Mouse (Mus musculus) kidney, adult 2 months (tissue): Measurements from ENCODE around the gene Dnajc4. TPM values are rescaled to one million over a fixed set of nuclear protein-coding genes. Genes with fewer than 3 reads are reported as not detected.

Experiments
- DNase-seq: peaks from one replicate; pipeline ENCODE4 v3.0.0; 2021
- H3K27ac ChIP-seq: fragments of 200-500 bp; 2 replicates; pipeline ENCODE4 v1.5.1; 2012; ENCODE audit warnings: low read depth, low read length, control low read depth, inconsistent platforms; ENCODE audit not compliant: insufficient read depth
- H3K27me3 ChIP-seq: fragments of 200-500 bp; replicated peaks from 2 replicates; pipeline ENCODE4 v1.6.1; 2012; ENCODE audit warnings: mild to moderate bottlenecking, moderate library complexity, low read length, inconsistent platforms; ENCODE audit not compliant: control insufficient read depth, insufficient read depth
- H3K36me3 ChIP-seq: fragments of 200-500 bp; 2 replicates; pipeline ENCODE4 v1.6.1; 2012; ENCODE audit warnings: mild to moderate bottlenecking, moderate library complexity, low read length, inconsistent platforms; ENCODE audit not compliant: control insufficient read depth, insufficient read depth
- H3K4me1 ChIP-seq: fragments of 200-500 bp; 2 replicates; pipeline ENCODE4 v1.6.1; 2011; ENCODE audit warnings: low read length; ENCODE audit not compliant: control insufficient read depth, insufficient read depth
- H3K4me3 ChIP-seq: fragments of 200-500 bp; 2 replicates; pipeline ENCODE4 v1.5.1; 2011; ENCODE audit warnings: mild to moderate bottlenecking, low read depth, low read length, control low read depth; ENCODE audit not compliant: insufficient read depth
- CTCF ChIP-seq: fragments of 200-500 bp; conservative IDR thresholded peaks from 2 replicates; pipeline ENCODE4 v1.5.1; 2011; ENCODE audit warnings: low read depth, mild to moderate bottlenecking, control low read depth, low read length, moderate library complexity, mixed read lengths; ENCODE audit not compliant: insufficient read depth, insufficient read length
- POLR2A ChIP-seq: fragments of 200-500 bp; IDR thresholded peaks from one replicate; pipeline ENCODE4 v1.6.1; 2011; ENCODE audit warnings: low read depth, low read length, control low read depth
- WGBS: fragments of 180-500 bp; shearing (Covaris S2); methylation state at CpG from one replicate; pipeline ENCODE4 v1.1.7; 2018; 5-methylcytosine and 5-hydroxymethylcytosine counted together
- polyA plus RNA-seq: library from polyadenylated mRNA; depleted of rRNA; stranded (reverse); fragments of >200 nt; gene quantifications from 2 replicates; pipeline ENCODE4 v1.2.3, GENCODE M21; 2012

Gene Dnajc4
- polyA plus RNA-seq, 1 experiment = 50.1 TPM

DNA sequence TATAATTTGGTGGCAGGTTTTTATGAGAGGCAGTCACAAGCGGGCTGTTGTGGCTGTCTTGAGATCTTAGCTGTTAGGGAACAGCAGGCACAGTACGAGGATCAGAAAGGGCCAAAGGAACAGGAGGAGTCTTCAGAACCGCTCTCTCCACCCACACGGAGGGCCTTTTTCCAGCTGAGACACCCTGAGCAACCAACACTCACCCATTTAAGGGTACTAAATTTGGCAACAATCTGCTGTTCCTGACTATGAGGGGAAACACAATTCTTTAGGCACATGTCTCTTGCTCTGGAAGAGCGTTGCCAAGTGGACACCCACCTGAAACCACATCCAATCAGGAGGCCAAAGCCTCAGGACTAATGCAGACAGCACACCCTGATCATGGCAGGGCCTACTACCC is 37.2 kb upstream of the Dnajc4 start:
- no peak for TF ChIP-seq CTCF
- TF ChIP-seq POLR2A = no peak
- H3K36me3 ChIP-seq = peaks cover 12% of the 10 kb centered on the region
- 92% methylated on average over 5 of the region's 5 CpGs for WGBS

DNA sequence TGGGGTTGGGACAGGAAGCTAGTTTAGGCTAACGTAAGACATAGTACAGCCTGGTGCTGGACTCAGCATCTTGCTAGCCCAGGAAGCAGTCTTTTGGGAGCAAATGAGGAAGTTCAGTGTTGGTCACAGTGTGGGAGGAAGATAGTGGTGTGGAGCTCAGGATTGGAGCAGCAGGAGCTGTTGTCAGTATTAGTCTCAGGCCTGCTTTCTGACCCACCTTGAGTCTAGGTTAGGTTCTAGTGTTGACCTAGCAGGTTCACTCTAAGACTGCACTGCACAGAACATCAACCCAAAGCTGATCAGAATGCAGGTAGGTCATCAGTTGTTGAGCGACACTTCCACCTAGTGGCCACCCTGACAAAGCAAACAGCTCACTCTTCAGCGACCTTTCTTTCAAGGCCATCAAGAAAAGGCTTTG is 27.9 kb upstream of the Dnajc4 start:
- Histone ChIP-seq H3K27me3 (no peaks in the 10 kb centered on the region), H3K4me1 (no peaks in the 10 kb centered on the region), H3K4me3 (no peak overlapping the region), H3K36me3 (peaks cover 6% of the 10 kb centered on the region), H3K27ac (no peak overlapping the region)
- DNase-seq = peak; percentile 77
- WGBS = 40% methylated on average over 3 of the region's 3 CpGs
- TF ChIP-seq POLR2A (no peak), CTCF (peak; percentile 89)

More for the DNA sequence above, 37.2 kb upstream of the Dnajc4 start:
- DNase-seq = no peak
- no peaks in the 10 kb centered on the region for H3K27me3 ChIP-seq
- no peak overlapping the region for H3K4me3 ChIP-seq
- H3K27ac ChIP-seq = no peak overlapping the region
- H3K4me1 ChIP-seq = no peaks in the 10 kb centered on the region

DNA sequence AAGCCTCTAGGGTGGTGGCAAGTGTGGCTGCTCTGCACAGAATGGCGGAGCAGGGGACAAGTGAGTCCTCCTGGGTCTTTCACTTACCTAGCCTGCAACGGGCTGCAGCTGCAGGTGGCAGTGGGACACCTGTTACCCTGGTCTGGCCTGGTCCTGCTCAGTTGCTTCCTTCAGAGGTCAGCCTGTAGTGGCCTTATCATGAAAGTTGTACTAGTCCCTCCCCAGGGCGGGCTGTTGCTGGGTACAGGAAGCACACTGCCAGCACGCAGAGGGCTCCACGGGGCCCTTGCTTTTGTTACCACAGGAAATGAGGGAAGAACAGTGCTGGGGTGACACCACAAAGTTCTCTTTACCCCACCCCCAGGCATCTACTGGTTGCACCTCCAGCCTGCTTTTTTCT is 26.8 kb upstream of the Dnajc4 start, which contains the start of gene Fermt3:
Gene Fermt3, minus strand, starts transcription at position 279 of the 400 bp plus-strand sequence.
- peaks cover 6% of the 10 kb centered on the region for H3K36me3 ChIP-seq
- peak; percentile 49 for DNase-seq
- no peak for TF ChIP-seq POLR2A
- TF ChIP-seq CTCF = no peak
- no peak within 1 kb of the TSS for H3K27ac ChIP-seq
- no peaks in the 10 kb centered on the region for H3K4me1 ChIP-seq
- H3K27me3 ChIP-seq = no peaks in the 10 kb centered on the region
- peak within 1 kb of the TSS; percentile 21; the same call in 1 of the 2 replicates for H3K4me3 ChIP-seq
- WGBS = 70% methylated on average over 5 of the region's 5 CpGs

DNA sequence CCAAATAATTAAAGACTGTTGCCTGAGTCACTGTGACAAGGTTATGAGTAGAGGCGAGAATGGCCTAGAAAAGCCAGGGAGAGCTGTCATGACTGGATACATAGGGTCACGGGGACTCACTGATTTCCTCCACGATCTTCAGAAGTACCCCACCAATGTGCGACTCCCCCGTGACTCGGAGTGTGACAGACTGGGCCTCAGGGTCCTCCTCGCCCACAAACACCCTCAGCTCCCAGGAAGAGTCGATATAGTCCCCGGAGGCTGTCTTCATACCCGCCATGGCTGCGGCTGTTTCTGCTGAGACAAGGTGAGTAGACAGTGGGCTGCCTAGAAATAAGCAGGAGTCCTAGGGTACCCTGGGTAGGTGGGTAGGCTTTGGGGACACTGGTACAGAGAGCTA is 26.2 kb upstream of the Dnajc4 start:
- 78% methylated on average over 11 of the region's 11 CpGs for WGBS
- Histone ChIP-seq H3K27ac (no peak overlapping the region), H3K4me1 (no peaks in the 10 kb centered on the region), H3K36me3 (peaks cover 4% of the 10 kb centered on the region; the same call in 1 of the 2 replicates), H3K27me3 (no peaks in the 10 kb centered on the region), H3K4me3 (no peak overlapping the region)
- TF ChIP-seq CTCF (no peak), POLR2A (no peak)
- DNase-seq = no peak

DNA sequence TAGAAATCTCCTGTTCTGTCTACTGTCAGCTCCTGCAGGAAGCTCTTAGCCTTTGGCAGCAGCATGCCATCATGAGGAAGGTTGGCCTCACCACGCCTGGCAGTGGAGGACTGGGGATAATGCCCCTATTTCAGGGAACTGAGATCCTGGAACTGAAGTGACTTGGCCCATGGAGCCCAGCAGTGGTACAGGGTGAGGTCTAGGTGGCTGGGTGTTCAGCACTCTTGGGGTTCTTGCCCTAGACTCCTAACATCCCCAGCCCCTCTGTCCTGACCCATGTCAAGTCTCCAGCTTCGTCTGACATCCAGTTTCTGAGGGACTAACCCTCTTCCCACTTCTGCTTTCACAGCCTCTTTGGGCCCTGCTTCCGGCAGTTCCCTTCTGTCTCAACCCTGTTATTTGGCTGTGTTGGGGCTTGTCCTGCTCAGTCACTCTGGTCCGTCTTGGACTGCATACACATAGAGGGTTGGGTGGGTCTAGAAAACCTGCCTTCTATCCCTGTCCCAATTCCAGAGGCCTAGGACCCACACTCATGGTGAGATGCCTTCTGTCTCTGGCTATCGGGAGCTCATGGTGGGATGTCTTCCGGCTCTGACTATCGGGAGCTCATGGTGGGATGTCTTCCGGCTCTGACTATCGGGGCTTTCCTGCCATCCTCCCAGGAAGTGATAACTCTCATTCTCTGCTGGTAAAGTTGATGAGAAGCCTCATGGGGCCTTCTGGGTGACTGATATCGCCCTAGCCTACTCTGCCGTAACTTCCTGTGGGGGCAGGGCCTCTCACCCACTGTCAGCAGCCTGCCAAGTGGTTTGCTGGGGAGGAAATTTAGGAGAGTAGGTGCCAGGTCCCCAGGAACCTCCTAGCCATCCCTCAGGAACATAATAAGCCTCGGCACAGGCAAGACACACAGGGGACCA is 25.4 kb upstream of the Dnajc4 start:
- Histone ChIP-seq H3K4me3 (no peak overlapping the region), H3K36me3 (peaks cover 4% of the 10 kb centered on the region; the same call in 1 of the 2 replicates), H3K27ac (no peak overlapping the region), H3K27me3 (no peaks in the 10 kb centered on the region), H3K4me1 (no peaks in the 10 kb centered on the region)
- TF ChIP-seq POLR2A = no peak
- TF ChIP-seq CTCF = no peak
- no peak for DNase-seq
- 70% methylated on average over 12 of the region's 12 CpGs for WGBS

DNA sequence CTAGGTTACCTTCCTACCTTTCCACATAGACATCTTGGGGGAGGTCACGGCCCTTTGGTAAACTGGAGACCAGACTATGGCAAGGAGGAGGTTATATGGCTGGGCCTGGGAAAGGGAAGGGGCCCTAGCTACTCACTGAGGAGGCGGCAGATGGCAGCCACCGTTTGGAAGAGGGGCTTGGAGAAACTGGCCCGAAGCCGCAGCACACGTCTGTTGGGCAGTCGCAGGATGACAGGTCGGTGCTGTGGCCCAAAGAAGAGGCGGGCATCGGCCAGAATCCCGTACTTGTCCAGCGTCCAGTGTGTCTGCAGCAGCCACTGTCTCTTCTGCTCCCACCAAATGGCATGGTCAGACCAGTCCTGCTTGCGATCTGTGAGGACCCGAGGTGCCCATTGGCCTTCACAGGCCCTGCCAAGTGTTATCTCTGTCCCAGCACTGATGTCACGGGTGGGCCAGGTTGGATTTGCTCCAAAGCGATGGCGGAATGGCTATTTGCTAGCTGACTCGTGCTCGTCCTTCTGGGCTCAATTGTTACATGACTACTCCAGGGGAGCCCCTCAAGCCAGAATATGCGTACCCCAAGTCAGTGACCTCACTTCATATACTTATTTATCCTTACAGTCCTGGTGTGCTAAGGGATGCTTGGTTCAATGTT is 22.2 kb upstream of the Dnajc4 start:
- Histone ChIP-seq H3K27ac (no peak overlapping the region), H3K4me1 (no peaks in the 10 kb centered on the region), H3K4me3 (no peak overlapping the region), H3K27me3 (no peaks in the 10 kb centered on the region), H3K36me3 (no peaks in the 10 kb centered on the region)
- 93% methylated on average over 20 of the region's 20 CpGs for WGBS
- DNase-seq = no peak
- TF ChIP-seq CTCF = no peak
- no peak for TF ChIP-seq POLR2A

DNA sequence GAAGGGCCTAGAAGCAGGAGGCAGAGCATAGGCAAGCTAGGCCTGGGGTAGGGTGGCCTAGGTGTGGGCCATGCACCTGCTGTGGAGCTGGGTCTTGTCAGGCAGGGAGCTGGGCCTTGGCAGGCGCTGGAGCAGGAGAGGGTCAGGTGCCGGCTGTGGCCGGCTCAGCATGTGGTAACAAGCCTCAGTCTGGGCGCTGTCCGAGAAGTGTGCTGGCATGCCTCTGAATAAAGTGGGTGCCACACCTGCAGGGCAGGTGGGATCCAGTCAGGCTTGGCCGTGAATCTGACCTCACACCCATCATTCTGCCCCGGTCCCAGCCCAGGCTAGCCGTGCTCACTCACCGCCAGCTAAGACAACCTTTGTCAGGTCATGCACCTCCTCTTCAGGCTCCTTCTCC is 21.6 kb upstream of the Dnajc4 start:
- no peaks in the 10 kb centered on the region for H3K27me3 ChIP-seq
- H3K4me3 ChIP-seq = no peak overlapping the region
- H3K27ac ChIP-seq = no peak overlapping the region
- WGBS = 71% methylated on average over 9 of the region's 9 CpGs
- DNase-seq = peak; percentile 37
- no peaks in the 10 kb centered on the region for H3K4me1 ChIP-seq
- no peaks in the 10 kb centered on the region for H3K36me3 ChIP-seq
- TF ChIP-seq CTCF = no peak
- TF ChIP-seq POLR2A = no peak
